Mouse (Mus musculus) intestine, embryonic 16.5 days (tissue): ENCODE data around the gene Brix1. TPM values are rescaled to one million over a fixed set of nuclear protein-coding genes. Genes with fewer than 3 reads are reported as not detected.
A peak's percentile ranks its signal among the peaks of the same experiment; 100 is the strongest.
"Not testable (repeated sequence)": the region's sequence is repeated elsewhere in the genome, so short reads cannot be mapped to it uniquely, and the experiment has no call there.

Experiments used
- ATAC-seq: fragments of 200-750 bp; cut with Nextera tagmentation; 2 replicates; pipeline ENCODE4 v1.8.0; 2017; ENCODE audit warnings: moderate TSS enrichment, moderate library complexity
- H3K27ac ChIP-seq: fragments of 300-500 bp; sonication (generic); 2 replicates; pipeline ENCODE4 v1.5.1; 2014; ENCODE audit warnings: mild to moderate bottlenecking, low read length
- H3K27me3 ChIP-seq: fragments of 300-500 bp; sonication (generic); replicated peaks from 2 replicates; pipeline ENCODE4 v1.6.1; 2014; ENCODE audit warnings: low read length, control low read depth, mixed read lengths; ENCODE audit not compliant: control insufficient read depth, insufficient read depth
- H3K36me3 ChIP-seq: fragments of 300-500 bp; sonication (generic); 2 replicates; pipeline ENCODE4 v1.6.1; 2014; ENCODE audit warnings: low read length, control low read depth; ENCODE audit not compliant: control insufficient read depth, insufficient read depth
- H3K4me1 ChIP-seq: fragments of 300-500 bp; sonication (generic); 2 replicates; pipeline ENCODE4 v1.6.1; 2014; ENCODE audit warnings: low read length, control low read depth, mixed read lengths; ENCODE audit not compliant: control insufficient read depth, insufficient read depth
- H3K4me2 ChIP-seq: fragments of 300-500 bp; sonication (generic); 2 replicates; pipeline ENCODE4 v1.6.1; 2014; ENCODE audit warnings: low read depth, low read length, control low read depth
- H3K4me3 ChIP-seq: fragments of 300-500 bp; sonication (generic); 2 replicates; pipeline ENCODE4 v1.5.1; 2014; ENCODE audit warnings: mild to moderate bottlenecking, low read length
- H3K9ac ChIP-seq: fragments of 300-500 bp; sonication (generic); 2 replicates; pipeline ENCODE4 v1.6.1; 2014; ENCODE audit warnings: low read depth, low read length
- H3K9me3 ChIP-seq: fragments of 300-500 bp; sonication (generic); 2 replicates; pipeline ENCODE4 v1.6.1; 2016; ENCODE audit warnings: low read length, control low read depth; ENCODE audit not compliant: control insufficient read depth
- WGBS: fragments of 180-500 bp; shearing (Covaris S2); extraction: QIAGEN DNeasy Blood & Tissue Kit; methylation state at CpG from one replicate; pipeline ENCODE4 v1.1.7; 2014; 5-methylcytosine and 5-hydroxymethylcytosine counted together
- polyA plus RNA-seq: library from polyadenylated mRNA; unstranded; fragments of >200 nt; fragmentation: Nextera tagmentation; extraction: Ambion mirVana; gene quantifications from 2 replicates; pipeline ENCODE4 v1.2.1, GENCODE M21; 2015

Gene Brix1
- polyA plus RNA-seq, result 86.2 and 95.5 TPM in 2 replicates

DNA sequence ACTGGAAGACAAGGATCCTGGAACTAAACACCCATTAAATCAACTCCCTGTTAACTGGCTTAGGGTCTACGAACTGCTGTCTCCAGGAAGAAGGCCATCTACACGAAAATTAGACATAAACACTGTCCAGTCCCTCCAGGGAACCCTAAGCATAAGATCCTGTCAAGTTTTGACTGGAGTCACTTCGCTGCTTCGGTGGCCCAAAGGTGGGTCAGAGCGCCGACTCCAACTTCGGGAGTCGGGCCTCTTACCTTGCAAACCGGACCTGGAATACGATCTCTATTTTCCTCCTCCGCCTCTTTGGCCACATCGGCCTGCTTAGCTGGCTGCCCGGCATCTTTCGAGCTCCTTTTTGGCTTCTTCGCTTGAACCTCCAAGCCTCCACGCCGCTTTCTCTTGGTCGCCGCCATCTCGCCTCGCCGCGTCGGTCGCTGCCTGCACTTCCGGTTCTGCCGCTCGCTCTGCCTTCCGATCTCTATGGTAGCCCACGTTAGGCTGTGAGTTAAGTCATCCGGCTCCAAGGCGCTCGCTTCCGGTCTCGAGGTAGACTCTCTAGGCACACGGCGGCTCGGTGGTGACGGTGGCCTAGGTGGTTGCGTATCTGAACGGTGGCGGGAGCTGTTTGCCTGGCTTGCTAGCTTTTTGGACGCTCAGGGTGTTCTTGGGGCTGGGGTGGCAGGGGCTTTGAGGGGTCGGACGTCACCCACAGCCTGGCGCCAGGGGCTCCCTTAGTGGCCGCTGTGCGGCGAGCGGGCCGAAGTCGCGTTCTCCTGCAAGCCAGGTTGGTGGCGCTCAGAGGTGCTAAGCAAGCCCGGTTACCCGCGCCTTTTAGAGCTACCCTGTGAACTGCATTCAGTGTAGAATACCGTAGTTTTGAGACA is at the start of gene Brix1, which contains the start of gene Rad1:
Gene Brix1 (minus strand): TSS at position 464 of the 881 bp plus-strand sequence.
Gene Rad1 (plus strand): TSS at position 535 of the 881 bp plus-strand sequence.
- peak; percentile 100 for ATAC-seq
- peaks cover 15% of the 10 kb centered on the region for H3K4me1 ChIP-seq
- H3K36me3 ChIP-seq, result 0 out of 2 replicates have a peak, but pooled peaks cover 3% of the 10 kb centered on the region
- no peaks in the 10 kb centered on the region for H3K27me3 ChIP-seq
- H3K9me3 ChIP-seq, result no peaks in the 10 kb centered on the region
- peak within 1 kb of the TSS; percentile 93 for H3K9ac ChIP-seq
- under 1% methylated on average over 58 of the region's 58 CpGs for WGBS
- H3K4me3 ChIP-seq, result peak within 1 kb of the TSS; percentile 84
- H3K27ac ChIP-seq, result peak within 1 kb of the TSS; percentile 39
- peak within 1 kb of the TSS; percentile 84 for H3K4me2 ChIP-seq

DNA sequence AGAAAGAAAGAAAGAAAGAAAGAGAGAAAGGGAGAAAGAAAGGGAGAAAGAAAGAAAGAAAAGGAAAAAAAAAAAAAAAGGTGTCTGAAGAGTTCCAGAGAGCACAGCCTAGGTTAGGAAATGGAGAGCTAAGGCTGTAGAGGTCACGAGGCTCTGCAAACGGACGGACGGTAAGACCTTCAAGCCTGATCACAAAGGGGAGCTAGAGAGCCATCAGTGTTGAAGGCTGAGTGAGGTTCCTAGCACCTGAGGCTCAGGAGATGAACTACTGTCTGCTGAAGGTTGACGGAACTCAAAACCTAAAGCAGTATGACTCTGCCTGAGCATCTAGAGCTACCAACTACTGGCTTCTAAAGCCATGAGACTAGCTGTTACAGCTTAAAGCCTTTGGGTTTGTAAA is 48.8 kb upstream of the Brix1 start:
- Histone ChIP-seq H3K9me3 (no peaks in the 10 kb centered on the region), H3K4me1 (no peaks in the 10 kb centered on the region), H3K36me3 (no peaks in the 10 kb centered on the region), H3K9ac (no peak overlapping the region), H3K27ac (no peak overlapping the region), H3K27me3 (no peaks in the 10 kb centered on the region), H3K4me2 (no peak overlapping the region), H3K4me3 (no peak overlapping the region)
- 82% methylated on average over 5 of the region's 5 CpGs for WGBS
- ATAC-seq, result no peak

DNA sequence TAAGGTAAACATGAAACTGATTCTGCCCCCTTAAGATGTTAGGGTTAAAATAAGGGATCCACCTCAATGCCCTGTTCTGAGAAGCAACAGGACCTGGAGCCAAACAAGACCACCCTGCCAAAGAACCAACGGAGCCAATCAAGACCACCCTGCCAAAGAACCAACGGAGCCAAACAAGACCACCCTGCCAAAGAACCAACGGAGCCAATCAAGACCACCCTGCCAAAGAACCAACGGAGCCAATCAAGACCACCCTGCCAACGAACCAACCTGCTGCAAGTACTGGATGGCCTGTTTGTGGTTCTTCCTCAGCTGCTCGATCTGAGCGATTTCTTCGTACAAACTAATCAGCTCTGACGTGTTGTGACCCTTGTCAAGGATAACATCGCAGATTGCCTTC is 47.6 kb upstream of the Brix1 start:
- ATAC-seq, H3K9ac ChIP-seq, H3K4me3 ChIP-seq, H3K27me3 ChIP-seq, H3K4me2 ChIP-seq, H3K27ac ChIP-seq, H3K36me3 ChIP-seq, H3K9me3 ChIP-seq, H3K4me1 ChIP-seq: not testable (repeated sequence)
- WGBS, result 87% methylated on average over 10 of the region's 10 CpGs

DNA sequence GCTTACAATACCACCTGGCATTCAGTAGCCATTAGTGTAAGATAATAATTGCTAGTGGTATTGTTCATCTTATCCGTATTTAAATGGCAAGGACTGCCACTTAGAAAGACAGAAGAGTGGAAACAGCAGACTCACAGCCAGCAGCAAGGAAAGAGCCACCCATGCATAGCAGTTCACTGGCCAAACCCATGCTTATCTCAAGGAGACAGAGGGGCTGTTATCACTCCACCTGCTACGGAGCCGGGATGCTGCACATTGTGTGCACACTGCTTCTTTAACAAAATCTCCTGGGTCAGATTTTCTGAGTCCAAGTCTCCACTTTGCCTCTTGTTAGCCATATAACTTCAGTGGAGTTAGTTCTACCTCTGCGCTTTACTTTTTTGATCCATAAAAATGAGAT is 45.6 kb upstream of the Brix1 start:
- no peak overlapping the region for H3K27ac ChIP-seq
- no peaks in the 10 kb centered on the region for H3K9me3 ChIP-seq
- 68% methylated on average over 4 of the region's 4 CpGs for WGBS
- no peak for ATAC-seq
- H3K4me3 ChIP-seq, result no peak overlapping the region
- no peak overlapping the region for H3K4me2 ChIP-seq
- H3K4me1 ChIP-seq, result no peaks in the 10 kb centered on the region
- H3K27me3 ChIP-seq, result no peaks in the 10 kb centered on the region
- H3K9ac ChIP-seq, result no peak overlapping the region
- no peaks in the 10 kb centered on the region for H3K36me3 ChIP-seq

DNA sequence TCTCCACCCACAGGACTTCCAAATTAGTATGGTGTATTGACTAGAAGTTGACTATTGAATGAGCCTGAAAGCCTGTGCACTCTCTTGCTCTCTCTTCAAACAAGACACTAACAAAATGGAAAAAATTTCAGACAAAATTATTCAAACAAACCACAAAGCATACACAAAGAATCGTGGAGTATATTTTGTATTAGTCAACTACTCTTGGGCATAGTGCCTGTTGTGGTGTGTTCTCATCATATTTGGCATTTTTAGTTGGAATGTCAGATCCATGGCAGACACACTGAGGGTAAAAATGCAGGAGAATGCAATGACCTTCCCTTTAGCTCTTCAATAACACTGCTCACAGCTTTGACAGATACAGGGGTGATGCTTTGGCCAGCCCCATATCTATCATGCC is 40.1 kb upstream of the Brix1 start:
- no peaks in the 10 kb centered on the region for H3K4me1 ChIP-seq
- no peak overlapping the region for H3K9ac ChIP-seq
- no peaks in the 10 kb centered on the region for H3K27me3 ChIP-seq
- no peak overlapping the region for H3K4me3 ChIP-seq
- no peak overlapping the region for H3K27ac ChIP-seq
- H3K4me2 ChIP-seq, result no peak overlapping the region
- H3K36me3 ChIP-seq, result no peaks in the 10 kb centered on the region
- ATAC-seq, result no peak
- no peaks in the 10 kb centered on the region for H3K9me3 ChIP-seq
- 73% methylated on average over 1 of the region's 1 CpGs for whole genome bisulfite sequencing

DNA sequence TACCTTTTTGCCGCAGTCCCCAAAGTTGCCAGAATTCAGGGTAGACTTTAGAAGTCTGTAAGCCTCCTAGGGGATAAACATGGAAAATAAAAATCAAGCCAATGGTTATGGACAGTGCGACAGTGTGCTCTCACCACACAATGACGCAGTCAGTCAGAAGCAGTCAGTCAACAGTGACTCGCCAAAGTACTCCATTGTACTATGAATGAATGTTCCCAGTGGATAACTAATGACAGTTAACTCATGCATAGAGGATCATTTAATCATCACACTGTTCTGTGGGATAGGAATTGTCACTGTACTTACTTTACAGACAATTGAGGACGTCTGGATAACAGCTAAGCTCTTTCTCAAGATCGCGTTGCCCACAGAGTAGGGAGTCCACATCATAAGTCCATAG is 29.4 kb upstream of the Brix1 start:
- 82% methylated on average over 7 of the region's 7 CpGs for WGBS
- no peak for ATAC-seq
- Histone ChIP-seq H3K9ac (no peak overlapping the region), H3K4me1 (no peaks in the 10 kb centered on the region), H3K36me3 (no peaks in the 10 kb centered on the region), H3K9me3 (no peaks in the 10 kb centered on the region), H3K4me3 (no peak overlapping the region), H3K27ac (no peak overlapping the region), H3K27me3 (no peaks in the 10 kb centered on the region), H3K4me2 (no peak overlapping the region)

DNA sequence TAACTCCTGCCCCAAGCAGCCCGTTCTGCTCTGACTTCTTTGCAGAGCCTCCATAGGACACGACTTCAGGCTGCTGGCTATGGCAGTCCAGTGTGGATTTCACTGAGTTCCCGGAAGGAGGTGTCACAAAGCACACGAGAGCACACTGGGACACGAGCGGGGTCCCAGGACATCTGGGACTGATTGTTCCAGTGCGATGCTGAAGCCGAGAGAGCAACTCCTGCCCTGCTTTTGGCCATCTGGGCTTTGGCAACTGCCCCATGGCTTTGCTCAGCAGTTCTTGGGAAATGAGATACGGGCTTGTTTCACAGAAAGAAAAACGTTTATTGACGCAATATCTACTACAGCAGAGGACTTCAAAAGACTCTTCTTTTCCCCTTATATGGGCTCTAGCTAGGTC is 20.4 kb upstream of the Brix1 start:
- Histone ChIP-seq H3K27me3 (no peaks in the 10 kb centered on the region), H3K9ac (no peak overlapping the region), H3K9me3 (no peaks in the 10 kb centered on the region), H3K4me3 (no peak overlapping the region), H3K4me1 (no peaks in the 10 kb centered on the region), H3K27ac (no peak overlapping the region), H3K36me3 (no peaks in the 10 kb centered on the region), H3K4me2 (no peak overlapping the region)
- WGBS, result 67% methylated on average over 11 of the region's 11 CpGs
- no peak for ATAC-seq

DNA sequence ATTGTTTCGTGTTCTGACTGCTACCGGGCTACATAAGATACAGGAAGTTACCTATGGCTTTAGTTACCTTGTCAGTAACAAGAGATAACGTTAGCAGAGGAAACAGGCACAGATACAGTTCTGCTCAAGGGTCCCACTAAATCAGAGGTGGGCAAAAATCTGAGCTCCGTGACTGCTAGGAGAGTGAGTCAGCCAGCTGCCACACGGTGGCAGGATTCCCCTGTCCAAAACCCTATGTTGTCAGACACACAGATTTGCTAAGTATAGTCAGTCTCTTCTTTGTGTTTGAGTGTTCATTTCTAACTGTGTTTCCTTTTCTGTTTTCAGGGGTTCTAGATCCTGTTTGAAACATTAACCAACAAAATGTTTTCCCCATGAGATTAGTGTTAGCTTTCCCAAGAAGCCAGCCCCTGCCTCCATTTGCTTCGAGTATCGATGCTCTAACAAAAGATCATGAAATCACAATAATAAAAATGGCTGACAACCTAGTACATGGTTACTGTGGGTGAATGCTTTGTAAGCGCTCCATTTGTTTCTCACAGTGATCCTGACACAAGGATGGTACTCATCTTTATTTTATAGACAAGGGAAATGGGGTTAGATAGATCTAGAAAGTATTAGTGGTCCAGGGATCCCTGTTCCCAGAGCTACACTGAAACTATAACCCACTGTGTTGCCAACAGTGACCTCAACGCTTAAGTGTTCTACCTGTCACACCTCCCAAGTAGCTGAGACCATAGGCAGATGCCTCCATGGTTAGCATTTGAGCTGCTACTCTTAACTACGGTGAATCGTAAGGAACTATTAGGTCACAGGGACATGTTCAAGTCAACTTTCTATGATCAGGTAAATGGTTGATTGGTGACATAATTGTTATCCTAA is 15.3 kb upstream of the Brix1 start:
- Histone ChIP-seq H3K27me3 (no peaks in the 10 kb centered on the region), H3K4me1 (no peaks in the 10 kb centered on the region), H3K4me3 (no peak overlapping the region), H3K36me3 (no peaks in the 10 kb centered on the region; the same call in 1 of the 2 replicates), H3K9ac (no peak overlapping the region), H3K27ac (no peak overlapping the region), H3K4me2 (no peak overlapping the region), H3K9me3 (no peaks in the 10 kb centered on the region)
- peak; percentile 65 for ATAC-seq
- WGBS, result 57% methylated on average over 11 of the region's 11 CpGs

DNA sequence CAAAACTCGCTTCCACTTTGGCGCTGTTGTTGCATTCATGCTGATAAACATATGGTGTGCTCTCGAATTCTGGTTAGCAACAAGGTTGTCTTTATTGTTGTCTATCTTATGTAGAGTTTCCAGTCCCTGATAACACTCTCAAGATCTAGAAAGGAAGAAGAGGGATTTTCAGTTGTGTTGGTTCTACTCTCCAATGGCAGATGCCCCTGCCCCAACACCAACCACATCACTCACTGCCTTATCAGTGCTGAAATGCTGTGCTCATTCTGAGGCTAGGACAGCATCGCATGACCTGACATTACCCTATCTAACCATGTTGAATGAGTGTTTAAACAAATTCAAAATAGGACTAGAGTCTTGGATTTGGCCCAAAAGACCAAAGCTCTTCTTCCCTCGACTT is 14.3 kb upstream of the Brix1 start:
- no peak for ATAC-seq
- no peaks in the 10 kb centered on the region for H3K4me1 ChIP-seq
- H3K27me3 ChIP-seq, result no peaks in the 10 kb centered on the region
- no peak overlapping the region for H3K9ac ChIP-seq
- 77% methylated on average over 5 of the region's 5 CpGs for WGBS
- H3K27ac ChIP-seq, result no peak overlapping the region
- no peak overlapping the region for H3K4me2 ChIP-seq
- no peaks in the 10 kb centered on the region; the same call in 1 of the 2 replicates for H3K36me3 ChIP-seq
- H3K4me3 ChIP-seq, result no peak overlapping the region
- no peaks in the 10 kb centered on the region for H3K9me3 ChIP-seq
